Mouse (Mus musculus) frontal cortex, adult 2 months (tissue): ENCODE measurements around the gene Maml2. TPM values are rescaled to one million over a fixed set of nuclear protein-coding genes. Genes with fewer than 3 reads are reported as not detected.

Experiments used
- DNase-seq, 2 experiments: peaks; one replicate each; pipeline ENCODE4 v3.0.0; 2022; ENCODE audit warnings: low spot score in 1 of 2; ENCODE audit errors: extremely low spot score in 1 of 2
- polyA plus RNA-seq: library from polyadenylated mRNA; depleted of rRNA; stranded (reverse); fragments of >200 nt; gene quantifications from 2 replicates; pipeline ENCODE4 v1.2.3, GENCODE M21; 2012

Gene Maml2
- polyA plus RNA-seq, 1 experiment, result 8.5 TPM

- DNase-seq, result peak; percentile 8 to 44
Observed at GRCm38 (mm10) chr9:13522061-13522820, 224.5 kb downstream of the Maml2 start.

DNA sequence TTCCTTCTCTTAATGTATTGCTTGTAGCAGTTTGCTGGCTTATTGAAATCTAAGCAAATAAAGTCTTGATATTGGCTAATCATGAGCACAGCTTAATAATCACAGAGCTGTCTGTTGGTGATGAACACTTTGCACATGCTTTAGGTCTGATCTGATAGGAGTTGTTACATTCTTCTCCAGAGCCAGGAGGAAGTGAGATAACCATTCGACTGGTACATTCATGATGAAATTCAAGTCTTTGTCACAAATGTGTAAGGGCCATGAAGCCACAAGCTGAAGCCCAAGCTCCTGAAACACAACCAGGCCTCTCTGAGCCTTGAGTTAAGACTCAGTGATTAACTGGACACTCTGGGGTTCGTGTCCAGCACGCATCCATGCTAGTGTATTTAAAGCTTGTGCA, 225.3 kb downstream of the Maml2 start:
- no peak for DNase-seq

DNA sequence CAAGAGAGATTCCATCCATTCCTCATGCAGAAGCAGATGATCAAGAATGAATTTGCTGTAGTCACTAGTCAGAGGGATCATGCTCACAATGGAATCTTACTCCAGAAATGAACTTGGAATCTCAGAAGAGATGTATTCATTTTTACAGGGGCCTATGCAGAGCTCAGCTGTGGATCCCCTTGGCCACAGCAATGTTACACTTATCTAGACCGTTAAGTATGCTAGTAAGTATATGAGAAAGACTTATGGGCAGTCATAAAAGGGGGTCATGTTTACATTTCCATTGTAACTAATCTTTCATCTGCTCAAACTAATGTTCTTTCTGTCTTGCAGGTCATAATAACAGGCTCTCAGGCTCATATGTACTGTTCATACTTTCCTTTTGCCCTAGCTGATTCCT, 227.3 kb downstream of the Maml2 start:
- no peak for DNase-seq

GRCm38 (mm10) chr9:13525561-13526255, 228.0 kb downstream of the Maml2 start:
- no peak for DNase-seq

- DNase-seq, result no peak
Observed at GRCm38 (mm10) chr9:13530575-13530974, 232.8 kb downstream of the Maml2 start.

GRCm38 (mm10) chr9:13533076-13533707, 235.4 kb downstream of the Maml2 start:
- no peak for DNase-seq

- DNase-seq, result no peak
Observed at GRCm38 (mm10) chr9:13535803-13536202, 238.0 kb downstream of the Maml2 start.

DNA sequence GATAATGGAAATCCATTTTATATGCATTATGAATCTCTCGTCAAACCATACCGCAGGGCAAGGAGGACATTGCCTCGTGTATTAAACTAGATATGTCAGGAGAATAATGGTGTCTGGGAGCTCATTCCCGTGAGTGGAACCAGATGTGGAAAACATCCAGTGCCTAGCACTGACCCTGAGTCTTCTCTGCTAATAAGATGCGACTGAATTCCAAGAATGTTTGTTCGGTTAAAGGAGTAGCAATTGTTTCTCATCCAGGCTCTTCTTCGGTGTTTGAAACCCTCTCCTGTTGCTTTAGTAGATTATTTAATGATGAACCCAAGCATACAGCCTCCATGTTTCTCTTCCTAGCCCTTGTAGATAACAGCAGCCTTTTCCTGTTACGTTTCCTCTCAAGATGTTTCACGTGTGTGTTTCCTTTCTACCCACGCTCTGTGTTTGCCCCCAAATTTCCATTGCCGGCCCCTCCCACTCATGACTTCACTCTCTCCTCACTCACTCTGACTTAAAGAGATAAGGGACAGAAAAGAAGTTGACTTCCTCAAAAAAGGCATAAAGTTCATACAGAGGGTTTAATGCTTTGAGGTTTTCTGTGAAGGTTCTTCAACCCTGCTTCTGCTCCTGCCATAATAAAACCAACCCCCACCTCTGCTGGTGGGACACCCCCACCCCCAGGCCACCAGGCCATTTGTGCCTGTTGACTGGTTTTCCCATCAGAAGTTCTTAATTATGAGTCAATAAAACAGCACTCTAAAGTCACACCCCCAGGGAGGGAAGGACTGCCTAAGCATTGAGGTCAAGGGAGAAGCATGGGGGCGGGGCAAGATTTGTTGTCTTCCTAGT, 238.9 kb downstream of the Maml2 start:
- no peak for DNase-seq

GRCm38 (mm10) chr9:13538200-13538599, 240.4 kb downstream of the Maml2 start:
- no peak for DNase-seq

GRCm38 (mm10) chr9:13539535-13539934, 241.8 kb downstream of the Maml2 start:
- DNase-seq, result no peak

GRCm38 (mm10) chr9:13540227-13540626, 242.5 kb downstream of the Maml2 start:
- DNase-seq, result no peak

DNA sequence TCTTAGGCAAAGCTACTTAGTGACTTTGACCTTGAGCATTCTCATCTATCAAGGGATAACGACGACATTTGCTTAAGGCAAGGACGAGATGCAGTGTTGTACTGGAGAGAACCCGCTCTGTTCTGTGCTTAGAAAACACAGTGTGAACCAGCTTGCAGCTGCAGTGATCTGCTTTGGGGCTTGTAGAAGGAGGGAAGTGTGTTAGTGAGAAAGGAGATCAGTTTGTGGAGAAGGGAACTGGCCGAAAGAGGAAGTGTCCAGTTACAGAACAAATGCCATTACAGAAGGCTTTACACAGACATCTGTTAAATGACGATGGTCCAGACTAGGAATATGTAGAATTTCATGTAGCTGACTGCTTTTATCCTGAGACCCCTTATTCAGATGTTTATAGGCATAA, 243.0 kb downstream of the Maml2 start:
- no peak for DNase-seq

GRCm38 (mm10) chr9:13543167-13543566, 245.4 kb downstream of the Maml2 start:
- DNase-seq, result peak in 1 of 2 experiments; percentile 15

GRCm38 (mm10) chr9:13544133-13544532, 246.4 kb downstream of the Maml2 start:
- no peak for DNase-seq

GRCm38 (mm10) chr9:13545726-13546125, 248.0 kb downstream of the Maml2 start:
- DNase-seq, result no peak

DNA sequence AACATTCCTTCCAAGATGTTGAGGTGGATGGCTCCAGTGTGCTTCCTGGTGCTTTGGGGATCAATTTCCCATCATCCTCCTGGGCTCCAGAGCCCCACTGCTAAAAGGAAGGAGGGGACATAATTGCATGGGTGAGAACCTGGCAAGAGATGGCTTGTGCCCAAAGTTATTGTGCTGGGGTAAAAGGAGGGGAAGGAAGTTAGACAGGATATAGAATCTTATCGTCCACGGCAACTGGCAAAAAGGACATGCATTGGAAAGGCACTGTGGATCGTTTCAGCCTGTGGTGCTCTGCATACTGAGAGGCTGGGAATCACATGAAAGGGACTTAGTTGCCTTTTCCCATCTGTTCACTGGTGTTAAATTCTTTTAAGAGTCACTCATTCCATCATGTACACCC, 252.2 kb downstream of the Maml2 start:
- DNase-seq, result no peak

- DNase-seq, result no peak
Observed at GRCm38 (mm10) chr9:13552380-13553052, 254.8 kb downstream of the Maml2 start.

DNA sequence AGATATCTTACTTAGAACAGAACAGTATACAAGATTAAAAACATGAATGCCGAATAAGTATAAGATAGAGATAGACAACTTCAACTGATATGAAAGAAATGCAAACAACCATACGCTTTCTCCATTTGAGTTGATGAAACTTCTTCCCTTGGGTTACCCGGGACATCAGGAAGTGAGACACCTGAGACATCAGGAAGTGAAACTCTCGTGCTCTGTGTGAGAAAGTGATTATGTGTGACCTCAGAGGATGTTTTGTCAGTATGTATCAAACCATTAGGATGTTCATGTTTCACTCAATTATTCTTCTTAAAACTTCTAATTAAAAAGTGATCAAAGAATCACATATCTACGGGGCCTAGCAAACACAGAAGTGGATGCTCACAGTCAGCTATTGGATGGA, 257.0 kb downstream of the Maml2 start:
- no peak for DNase-seq

DNA sequence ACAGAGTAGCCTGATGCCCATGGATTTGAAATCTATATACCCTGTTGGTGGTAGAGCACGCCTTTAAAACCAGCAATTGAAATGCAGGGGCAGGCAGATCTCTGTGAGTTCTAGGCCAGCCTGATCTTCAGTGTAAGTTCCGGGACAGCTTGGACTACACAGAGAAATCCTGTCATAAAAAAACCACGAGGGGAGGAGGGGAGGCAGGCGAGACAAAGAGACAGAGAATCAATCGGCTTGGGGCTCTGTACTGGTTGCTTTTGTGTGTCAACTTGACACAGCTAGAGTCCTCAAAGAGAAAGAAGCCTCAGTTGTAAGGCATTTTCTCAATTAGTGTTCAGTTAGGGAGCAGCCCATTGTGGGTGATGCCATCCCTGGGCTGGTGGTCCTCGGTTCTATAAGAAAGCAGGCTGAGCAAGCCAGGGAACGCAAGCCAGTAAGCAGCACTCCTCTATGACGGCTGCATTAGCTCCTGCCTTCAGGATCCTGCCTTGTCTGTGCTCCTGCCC, 258.3 kb downstream of the Maml2 start:
- DNase-seq, result no peak

GRCm38 (mm10) chr9:13556696-13557095, 258.9 kb downstream of the Maml2 start:
- no peak for DNase-seq
